Mouse (Mus musculus) MEL (cell line): Measurements from ENCODE around the gene Pax6. TPM values are rescaled to one million over a fixed set of nuclear protein-coding genes. Genes with fewer than 3 reads are reported as not detected.

Experiments used
- DNase-seq: peaks from one replicate; pipeline ENCODE4 v3.0.0; 2011; ENCODE audit warnings: low read depth, low spot score
- H3K27ac ChIP-seq: 2 replicates; pipeline ENCODE4 v1.5.1; 2012; ENCODE audit warnings: low read depth, mild to moderate bottlenecking, control low read depth, low read length, moderate library complexity; ENCODE audit not compliant: control insufficient read depth
- H3K27me3 ChIP-seq, 2 experiments: fragments of 150-350 bp in 1 of 2; sonication (generic) in 1 of 2; 2 replicates each; pipeline ENCODE4 v1.6.1; 2012; ENCODE audit warnings: low read length in 2 of 2, mild to moderate bottlenecking in 2 of 2, improper control_type of control experiment in 1 of 2, moderate library complexity in 1 of 2; ENCODE audit not compliant: insufficient read depth in 2 of 2, control insufficient read depth in 1 of 2
- H3K36me3 ChIP-seq, 2 experiments: 2 replicates each; pipeline ENCODE4 v1.6.1; 2012 to 2014; ENCODE audit warnings: low read length in 2 of 2, improper control_type of control experiment in 1 of 2, inconsistent platforms in 1 of 2, mild to moderate bottlenecking in 1 of 2; ENCODE audit not compliant: insufficient read depth in 2 of 2, control insufficient read depth in 1 of 2
- H3K4me1 ChIP-seq, 2 experiments: fragments of 150-350 bp in 1 of 2; sonication (generic) in 1 of 2; 2 replicates each; pipeline ENCODE4 v1.6.1; 2012; ENCODE audit warnings: low read length in 2 of 2, improper control_type of control experiment in 1 of 2, mild to moderate bottlenecking in 1 of 2; ENCODE audit not compliant: insufficient read depth in 2 of 2, control insufficient read depth in 1 of 2
- H3K4me3 ChIP-seq, 2 experiments: fragments of 150-350 bp in 1 of 2; sonication (generic) in 1 of 2; 2 replicates each; pipeline ENCODE4 v1.5.1; 2012; ENCODE audit warnings: low read depth in 2 of 2, low read length in 2 of 2, mild to moderate bottlenecking in 2 of 2, moderate library complexity in 2 of 2, control low read depth in 1 of 2, improper control_type of control experiment in 1 of 2; ENCODE audit not compliant: control insufficient read depth in 1 of 2, insufficient read depth in 1 of 2
- H3K79me2 ChIP-seq: 2 replicates; pipeline ENCODE4 v1.6.1; 2012; ENCODE audit warnings: mild to moderate bottlenecking, low read length, moderate library complexity; ENCODE audit not compliant: control insufficient read depth, poor library complexity, insufficient read depth
- H3K9ac ChIP-seq: 2 replicates; pipeline ENCODE4 v1.6.1; 2012; ENCODE audit warnings: low read depth, mild to moderate bottlenecking, control low read depth, low read length, moderate library complexity; ENCODE audit not compliant: control insufficient read depth, poor library complexity, severe bottlenecking
- H3K9me3 ChIP-seq: fragments of 150-350 bp; sonication (generic); replicated peaks from 2 replicates; pipeline ENCODE4 v1.6.1; 2012; ENCODE audit warnings: mild to moderate bottlenecking, low read length, improper control_type of control experiment, moderate library complexity; ENCODE audit not compliant: insufficient read depth
- BHLHE40 ChIP-seq: IDR thresholded peaks from 2 replicates; pipeline ENCODE4 v1.6.1; 2012; ENCODE audit warnings: low read depth, mild to moderate bottlenecking, inconsistent platforms, low read length, improper control_type of control experiment, borderline replicate concordance
- CTCF ChIP-seq, 3 experiments: IDR thresholded peaks in 2 of 3; conservative IDR thresholded peaks in 1 of 3; 2 replicates each; pipeline ENCODE4 v1.5.1; 2011 to 2012; ENCODE audit warnings: low read length in 3 of 3, low read depth in 2 of 3, mild to moderate bottlenecking in 2 of 3, improper control_type of control experiment in 1 of 3, inconsistent platforms in 1 of 3, mixed read lengths in 1 of 3, moderate library complexity in 1 of 3; ENCODE audit not compliant: control insufficient read depth in 1 of 3, insufficient read depth in 1 of 3, poor library complexity in 1 of 3, severe bottlenecking in 1 of 3
- EP300 ChIP-seq, 2 experiments: IDR thresholded peaks; 2 replicates each; pipeline ENCODE4 v1.6.1; 2011; ENCODE audit warnings: improper control_type of control experiment in 2 of 2, low read length in 2 of 2, low read depth in 1 of 2, mild to moderate bottlenecking in 1 of 2
- GABPA ChIP-seq: IDR thresholded peaks from 2 replicates; pipeline ENCODE4 v1.6.1; 2012; ENCODE audit warnings: low read depth, mild to moderate bottlenecking, inconsistent platforms, low read length, improper control_type of control experiment, moderate library complexity
- JUND ChIP-seq: IDR thresholded peaks from 2 replicates; pipeline ENCODE4 v1.6.1; 2011; ENCODE audit warnings: low read depth, mild to moderate bottlenecking, improper control_type of control experiment, low read length
- KAT2A ChIP-seq: conservative IDR thresholded peaks from 2 replicates; pipeline ENCODE4 v1.6.1; 2012; ENCODE audit warnings: low read depth, low read length, improper control_type of control experiment, inconsistent platforms
- MAFK ChIP-seq: IDR thresholded peaks from 2 replicates; pipeline ENCODE4 v1.6.1; 2011; ENCODE audit warnings: low read depth, mild to moderate bottlenecking, low read length, improper control_type of control experiment, borderline replicate concordance
- MAZ ChIP-seq: IDR thresholded peaks from 2 replicates; pipeline ENCODE4 v1.6.1; 2012; ENCODE audit warnings: low read depth, mild to moderate bottlenecking, inconsistent platforms, low read length, improper control_type of control experiment
- MEF2A ChIP-seq: IDR thresholded peaks from 2 replicates; pipeline ENCODE4 v1.6.1; 2014; ENCODE audit warnings: low read depth, mild to moderate bottlenecking, inconsistent platforms, low read length, improper control_type of control experiment; ENCODE audit not compliant: poor library complexity, insufficient replicate concordance, severe bottlenecking; ENCODE audit errors: extremely low read depth
- NELFE ChIP-seq: IDR thresholded peaks from 2 replicates; pipeline ENCODE4 v1.6.1; 2011; ENCODE audit warnings: low read depth, low read length, improper control_type of control experiment
- NRF1 ChIP-seq: IDR thresholded peaks from 2 replicates; pipeline ENCODE4 v1.6.1; 2014; ENCODE audit warnings: low read depth, mild to moderate bottlenecking, inconsistent platforms, low read length, improper control_type of control experiment, moderate library complexity; ENCODE audit not compliant: poor library complexity, insufficient read depth, severe bottlenecking
- POLR2AphosphoS5 ChIP-seq: IDR thresholded peaks from 2 replicates; pipeline ENCODE4 v1.6.1; 2012; ENCODE audit warnings: low read depth, borderline replicate concordance, mild to moderate bottlenecking, inconsistent platforms, low read length, moderate library complexity, mixed read lengths
- SIN3A ChIP-seq: IDR thresholded peaks from 2 replicates; pipeline ENCODE4 v1.6.1; 2012; ENCODE audit warnings: low read length, improper control_type of control experiment, inconsistent platforms
- TBP ChIP-seq: IDR thresholded peaks from 2 replicates; pipeline ENCODE4 v1.8.0; 2011; ENCODE audit warnings: low read depth, low read length, improper control_type of control experiment
- TCF12 ChIP-seq: IDR thresholded peaks from 2 replicates; pipeline ENCODE4 v1.6.1; 2014; ENCODE audit warnings: low read depth, mild to moderate bottlenecking, inconsistent platforms, low read length, improper control_type of control experiment, moderate library complexity
- USF1 ChIP-seq: IDR thresholded peaks from 2 replicates; pipeline ENCODE4 v1.6.1; 2014; ENCODE audit warnings: low read depth, mild to moderate bottlenecking, inconsistent platforms, low read length, improper control_type of control experiment, moderate library complexity
- polyA plus RNA-seq, 2 experiments: library from polyadenylated mRNA; stranded (reverse) in 1 of 2; unstranded in 1 of 2; fragments of >175 nt in 1 of 2; fragments of >200 nt in 1 of 2; gene quantifications; 2 replicates each; pipeline versions ENCODE4 v1.2.1 to v1.2.4; 2012; ENCODE audit warnings: low replicate concordance in 2 of 2, low read depth in 1 of 2; ENCODE audit not compliant: insufficient read length in 2 of 2, insufficient read depth in 1 of 2, missing spikeins in 1 of 2
- total RNA-seq: library from RNA; depleted of rRNA; stranded (reverse); fragments of 300-350 nt; gene quantifications from 2 replicates; pipeline ENCODE4 v1.2.3, GENCODE M21; 2012

Gene Pax6
- total and polyA plus RNA-seq, 3 experiments: 7.5 to 17.6 TPM; not detected in 1

DNA sequence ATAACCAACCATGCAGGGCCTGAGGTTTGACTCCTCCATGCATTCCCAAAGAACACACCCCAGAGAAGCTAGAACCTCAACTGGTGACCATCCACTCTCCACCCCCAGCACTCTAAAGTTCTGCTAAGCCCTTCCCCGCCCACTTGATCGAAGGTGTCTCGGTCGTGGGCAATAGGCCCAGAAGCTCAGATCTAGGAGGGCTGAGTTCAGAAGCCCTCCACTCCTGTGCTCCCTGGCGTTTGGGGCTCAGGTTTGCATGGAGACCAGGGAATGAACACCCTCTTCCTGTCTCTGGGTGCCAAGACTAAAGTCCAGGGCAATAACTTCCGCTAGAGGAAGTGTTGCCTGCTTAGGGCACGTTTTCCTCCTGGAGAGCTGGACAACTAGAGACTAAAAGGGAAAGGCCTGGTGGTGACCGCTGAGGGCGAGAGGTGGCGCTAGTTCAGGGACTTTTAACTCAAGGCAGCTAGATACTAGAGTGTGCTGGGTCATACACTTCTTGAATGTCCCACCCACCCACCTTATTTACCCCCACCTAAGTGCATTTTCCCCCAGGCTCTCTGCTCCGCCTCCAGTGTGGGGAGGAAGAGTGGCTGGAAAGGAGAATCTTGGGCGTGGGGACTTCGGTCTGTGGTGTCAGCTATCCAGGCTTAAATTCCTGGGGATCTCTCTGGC, 18.8 kb downstream of the Pax6 start:
- no peak for DNase-seq
- no peaks in the 10 kb centered on the region for H3K79me2 ChIP-seq
- no peak overlapping the region for H3K9ac ChIP-seq
- TF ChIP-seq BHLHE40: no peak
- no peak for TF ChIP-seq POLR2AphosphoS5
- TF ChIP-seq TBP: no peak
- no peak for TF ChIP-seq GABPA
- TF ChIP-seq TCF12: no peak
- TF ChIP-seq NELFE: no peak
- no peak for TF ChIP-seq EP300 (IDR thresholded peaks at IDR 0.05; ENCODE audit: low read depth in 1 of 2, low read length in 2 of 2)
- TF ChIP-seq USF1: no peak
- no peak for TF ChIP-seq JUND
- no peak for TF ChIP-seq CTCF (IDR thresholded peaks at IDR 0.05 in 2 of 3, conservative IDR thresholded peaks at IDR 0.05 in 1 of 3; ENCODE audit: control insufficient read depth in 1 of 3, insufficient read depth in 1 of 3, low read depth in 2 of 3, low read length in 3 of 3, poor library complexity in 1 of 3, severe bottlenecking in 1 of 3)
- no peaks in the 10 kb centered on the region for H3K27me3 ChIP-seq
- H3K36me3 ChIP-seq: peaks cover 0 to 1% of the 10 kb centered on the region in 2 experiments; a peak in 2 of 4 replicates
- H3K9me3 ChIP-seq: no peaks in the 10 kb centered on the region
- H3K27ac ChIP-seq: no peak overlapping the region
- no peaks in the 10 kb centered on the region for H3K4me1 ChIP-seq
- no peak overlapping the region for H3K4me3 ChIP-seq

DNA sequence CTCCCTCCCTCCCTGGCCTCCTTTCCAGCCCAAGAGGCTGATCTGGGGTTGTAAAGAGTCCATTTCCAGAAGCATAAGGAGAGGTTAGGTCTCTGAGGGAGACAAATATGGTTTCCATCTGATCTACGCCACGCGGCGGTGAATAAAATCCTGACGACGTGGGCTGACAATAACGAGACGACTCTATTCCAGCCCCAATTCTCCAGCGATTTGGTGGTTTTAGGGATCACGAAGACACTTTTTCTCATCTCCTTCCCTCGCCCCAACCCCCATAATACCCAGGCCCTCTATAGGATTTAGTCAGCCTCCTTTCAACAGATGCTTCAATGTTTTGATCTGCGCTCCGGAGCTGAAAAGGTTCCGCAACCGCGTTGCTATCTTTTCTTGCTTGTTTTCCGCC, 19.3 kb downstream of the Pax6 start:
- Histone ChIP-seq H3K79me2 (no peaks in the 10 kb centered on the region), H3K9ac (no peak overlapping the region)
- TF ChIP-seq KAT2A (no peak), POLR2AphosphoS5 (no peak), SIN3A (no peak), MAFK (no peak), MAZ (no peak), NRF1 (no peak), MEF2A (no peak)
- TF ChIP-seq, all 39 proteins: peak for 0
- Histone ChIP-seq H3K36me3 (peaks cover 0 to 1% of the 10 kb centered on the region in 2 experiments; a peak in 2 of 4 replicates), H3K27me3 (no peaks in the 10 kb centered on the region), H3K9me3 (no peaks in the 10 kb centered on the region), H3K4me3 (no peak overlapping the region), H3K4me1 (no peaks in the 10 kb centered on the region), H3K27ac (no peak overlapping the region)
- DNase-seq: no peak
